Mouse (Mus musculus): ENCODE data around the gene Mocs3. TPM values are rescaled to one million over a fixed set of nuclear protein-coding genes. Genes with fewer than 3 reads are reported as not detected.

Mocs3 gene
- polyA plus RNA-seq, 1 experiment from 2014 or later, result 7.1 TPM

DNA sequence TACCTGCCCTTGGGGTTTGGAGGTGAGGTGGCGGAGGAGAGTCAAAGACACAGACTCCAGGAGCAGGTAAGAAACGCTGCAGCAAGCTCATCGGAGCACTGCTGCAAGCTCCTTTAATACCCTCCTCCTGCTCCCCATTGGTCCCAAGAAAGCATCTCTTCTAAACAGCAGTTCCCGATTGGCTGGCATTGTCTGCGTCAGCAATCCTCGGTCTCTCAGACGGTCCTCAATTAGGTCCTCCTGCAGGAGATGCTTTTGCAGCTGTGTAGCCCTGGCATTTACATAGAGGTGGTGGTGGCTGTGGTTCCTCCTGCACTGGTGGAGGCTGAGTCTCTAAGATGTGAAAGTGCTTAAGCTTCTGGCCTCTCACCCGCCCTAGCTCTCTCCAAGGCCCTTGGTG, 15.1 kb downstream of the Mocs3 start:
- H3K9me3 ChIP-seq, result no peaks in the 10 kb centered on the region
- no peak overlapping the region for H3K27ac ChIP-seq
- ATAC-seq (ENCODE audit: insufficient read depth, low FRiP score, low read depth), result no peak
- H3K27me3 ChIP-seq (replicated peaks), result no peaks in the 10 kb centered on the region
- H3K4me3 ChIP-seq (replicated peaks), result no peak overlapping the region
- no peaks in the 10 kb centered on the region for H3K4me1 ChIP-seq
- H3K9ac ChIP-seq, result no peak overlapping the region
- H3K4me2 ChIP-seq, result no peak overlapping the region
- 36% methylated on average over 8 of the region's 8 CpGs for WGBS
- H3K36me3 ChIP-seq, result no peaks in the 10 kb centered on the region

DNA sequence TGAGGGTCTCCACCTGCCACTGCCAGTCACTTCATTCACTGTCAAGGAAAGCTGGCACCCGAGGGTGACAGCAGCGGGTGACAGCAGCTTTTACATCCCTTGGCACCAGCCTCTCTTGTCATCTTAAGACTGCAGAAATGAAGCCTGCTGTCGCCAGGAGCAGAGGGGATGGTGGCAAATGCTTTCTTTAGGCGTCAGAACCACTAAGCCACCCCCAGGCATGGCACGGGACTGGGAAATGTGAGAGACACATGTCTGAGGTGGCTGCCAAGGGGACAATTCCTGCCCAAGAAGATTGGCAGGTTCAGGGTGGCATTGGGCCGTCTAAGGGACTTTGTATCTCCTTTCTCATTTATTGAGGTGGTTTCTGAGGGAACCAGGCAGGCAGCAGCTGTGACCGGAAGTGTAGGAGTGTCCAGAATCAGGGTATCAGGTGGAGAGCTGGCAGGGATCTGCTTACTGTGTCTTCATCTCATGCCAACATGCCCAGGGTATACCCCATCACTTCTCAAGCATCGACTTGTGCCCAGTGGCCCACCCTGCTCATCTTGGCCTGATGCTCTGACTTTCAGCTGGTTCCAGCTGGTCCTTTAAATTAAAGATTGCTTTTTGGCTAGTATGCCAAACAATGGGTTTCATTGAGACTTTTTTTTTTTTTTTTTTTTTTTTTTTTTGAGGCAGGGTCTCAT, 17.9 kb downstream of the Mocs3 start:
- no peaks in the 10 kb centered on the region for H3K9me3 ChIP-seq
- H3K4me1 ChIP-seq, result no peaks in the 10 kb centered on the region
- no peak overlapping the region for H3K9ac ChIP-seq
- ATAC-seq (ENCODE audit: insufficient read depth, low FRiP score, low read depth), result no peak
- no peak overlapping the region for H3K4me2 ChIP-seq
- H3K27me3 ChIP-seq (replicated peaks), result no peaks in the 10 kb centered on the region
- H3K36me3 ChIP-seq, result no peaks in the 10 kb centered on the region
- 79% methylated on average over 8 of the region's 8 CpGs for WGBS
- H3K27ac ChIP-seq, result no peak overlapping the region
- no peak overlapping the region for H3K4me3 ChIP-seq (replicated peaks)

DNA sequence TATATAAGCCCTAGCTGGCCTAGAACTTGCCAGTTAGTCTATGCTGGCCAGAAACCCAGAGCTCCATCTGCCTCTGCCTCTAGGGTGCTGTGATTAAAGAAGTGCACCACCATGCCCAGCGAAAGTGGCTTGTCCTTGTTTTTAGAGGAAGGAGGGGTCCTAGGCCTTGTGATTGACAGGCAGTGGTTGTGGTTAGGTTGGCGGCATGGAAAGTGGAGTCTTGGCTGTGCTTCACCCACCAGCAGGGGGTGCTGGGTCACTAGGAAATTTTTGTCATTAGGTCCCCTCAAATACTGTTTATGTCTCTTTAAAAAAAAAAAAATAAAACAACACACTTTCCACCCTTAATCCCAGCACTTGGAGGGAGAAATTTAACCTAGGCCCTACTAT, 18.4 kb downstream of the Mocs3 start:
- Histone ChIP-seq H3K4me1 (no peaks in the 10 kb centered on the region), H3K9ac (no peak overlapping the region), H3K4me2 (no peak overlapping the region), H3K9me3 (no peaks in the 10 kb centered on the region), H3K36me3 (no peaks in the 10 kb centered on the region), H3K27ac (no peak overlapping the region), H3K27me3 (replicated peaks) (no peaks in the 10 kb centered on the region), H3K4me3 (replicated peaks) (no peak overlapping the region)
- no peak for ATAC-seq (ENCODE audit: insufficient read depth, low FRiP score, low read depth)
- 25% methylated on average over 2 of the region's 2 CpGs for WGBS

DNA sequence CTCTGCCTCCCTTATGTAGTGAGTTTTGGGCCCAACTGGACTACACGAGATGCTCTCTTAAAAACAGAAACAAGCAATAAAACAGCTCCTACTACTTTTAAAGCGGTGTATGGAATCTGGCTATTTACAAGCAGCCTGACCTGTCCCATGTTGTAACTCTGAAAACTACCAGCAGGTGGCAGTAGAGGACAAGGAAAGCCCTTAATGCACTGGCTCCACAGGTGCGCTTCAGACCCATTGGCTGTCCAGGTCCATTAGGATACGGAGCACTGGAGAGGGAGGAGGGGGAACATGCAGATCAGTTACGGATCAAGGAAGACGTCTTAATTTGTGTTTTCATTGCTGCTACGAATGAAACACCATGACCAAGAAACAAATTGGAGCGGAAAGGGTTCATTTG, 19.8 kb downstream of the Mocs3 start:
- ATAC-seq (ENCODE audit: insufficient read depth, low FRiP score, low read depth), result no peak
- Histone ChIP-seq H3K36me3 (no peaks in the 10 kb centered on the region), H3K4me2 (no peak overlapping the region), H3K4me3 (replicated peaks) (no peak overlapping the region), H3K9ac (no peak overlapping the region), H3K9me3 (no peaks in the 10 kb centered on the region), H3K27ac (no peak overlapping the region), H3K27me3 (replicated peaks) (no peaks in the 10 kb centered on the region), H3K4me1 (no peaks in the 10 kb centered on the region)
- 17% methylated on average over 8 of the region's 8 CpGs for WGBS

DNA sequence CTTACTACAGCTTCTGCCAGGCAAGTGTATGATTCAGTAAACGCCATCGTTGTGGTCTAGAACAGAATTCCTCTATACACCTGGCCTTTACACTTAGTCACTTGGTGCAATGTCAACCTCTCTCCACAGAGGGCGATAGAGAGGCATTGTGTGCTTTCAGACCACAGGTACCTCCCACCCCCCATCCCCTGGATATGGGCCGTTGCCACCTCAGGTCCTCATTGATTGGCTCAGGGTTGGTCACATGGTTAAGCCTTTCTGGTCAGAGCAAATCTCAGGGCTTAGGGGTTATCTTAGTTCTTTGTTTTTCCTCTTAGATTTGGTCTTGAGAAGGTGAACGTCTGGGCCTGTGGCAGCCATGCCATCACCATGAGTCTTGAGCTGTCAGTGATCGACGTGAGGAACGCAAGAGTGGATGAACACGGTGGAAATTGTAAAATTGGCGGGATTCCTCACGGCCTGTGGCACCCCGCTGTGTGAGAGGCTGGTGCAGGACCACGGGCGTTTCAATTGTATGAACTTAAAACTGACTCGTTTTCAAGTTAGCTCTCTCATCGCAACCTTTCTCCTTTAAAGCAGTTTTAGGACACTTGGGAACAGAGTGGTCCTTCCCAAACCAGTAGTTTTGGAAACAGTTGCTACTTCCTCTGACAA, 22.3 kb downstream of the Mocs3 start:
- Histone ChIP-seq H3K4me1 (no peaks in the 10 kb centered on the region), H3K36me3 (no peaks in the 10 kb centered on the region), H3K27me3 (replicated peaks) (no peaks in the 10 kb centered on the region), H3K4me3 (replicated peaks) (no peak overlapping the region), H3K9ac (no peak overlapping the region), H3K9me3 (no peaks in the 10 kb centered on the region), H3K27ac (no peak overlapping the region), H3K4me2 (no peak overlapping the region)
- 14% methylated on average over 16 of the region's 16 CpGs for WGBS
- no peak for ATAC-seq (ENCODE audit: insufficient read depth, low FRiP score, low read depth)

DNA sequence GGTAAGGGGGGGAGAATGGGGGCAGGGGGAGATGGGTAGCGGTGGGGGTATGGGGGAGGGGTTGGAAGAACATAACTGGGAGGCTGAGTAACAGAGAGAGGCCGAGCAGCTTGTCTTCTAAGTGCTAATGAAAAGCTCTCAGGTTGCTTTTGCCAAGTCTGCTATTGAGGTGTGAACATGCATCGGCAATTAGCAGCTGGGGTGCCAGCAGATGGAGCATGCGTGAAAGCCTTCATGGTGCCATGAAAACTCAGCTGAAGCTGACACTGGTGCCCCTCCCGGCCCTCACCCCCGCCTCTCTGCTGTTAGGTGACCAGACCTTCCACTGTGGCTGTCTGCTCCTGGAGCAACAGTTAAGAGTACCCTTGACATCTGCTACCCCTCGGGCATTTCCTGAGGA, 23.4 kb downstream of the Mocs3 start:
- Histone ChIP-seq H3K27me3 (replicated peaks) (no peaks in the 10 kb centered on the region), H3K36me3 (no peaks in the 10 kb centered on the region), H3K4me1 (no peaks in the 10 kb centered on the region), H3K4me3 (replicated peaks) (no peak overlapping the region), H3K9ac (no peak overlapping the region), H3K27ac (no peak overlapping the region), H3K9me3 (no peaks in the 10 kb centered on the region), H3K4me2 (no peak overlapping the region)
- ATAC-seq (ENCODE audit: insufficient read depth, low FRiP score, low read depth), result no peak
- WGBS, result 32% methylated on average over 7 of the region's 7 CpGs

DNA sequence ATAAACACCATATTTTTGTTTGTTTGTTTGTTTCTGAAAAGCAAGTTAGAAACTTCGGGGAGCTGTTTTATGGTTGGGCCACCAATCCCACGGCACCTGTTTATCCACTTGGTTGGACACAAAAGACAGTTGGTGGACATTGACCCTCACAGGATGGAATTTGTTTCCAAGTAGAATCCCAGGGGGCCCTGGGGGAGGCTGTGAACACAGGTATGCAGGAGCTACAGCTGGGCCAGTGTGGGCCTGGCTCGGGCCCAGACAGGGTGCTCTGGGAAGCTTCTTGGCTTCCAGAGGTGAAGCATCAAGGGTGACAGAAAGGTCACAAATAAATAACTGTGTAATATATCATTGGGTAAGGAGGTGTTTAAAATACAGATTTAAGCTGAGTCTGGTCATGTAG, 26.1 kb downstream of the Mocs3 start:
- ATAC-seq (ENCODE audit: insufficient read depth, low FRiP score, low read depth), result no peak
- H3K27ac ChIP-seq, result no peak overlapping the region
- H3K4me3 ChIP-seq (replicated peaks), result no peak overlapping the region
- H3K36me3 ChIP-seq, result no peaks in the 10 kb centered on the region
- H3K9ac ChIP-seq, result no peak overlapping the region
- H3K27me3 ChIP-seq (replicated peaks), result no peaks in the 10 kb centered on the region
- no peak overlapping the region for H3K4me2 ChIP-seq
- no peaks in the 10 kb centered on the region for H3K9me3 ChIP-seq
- no peaks in the 10 kb centered on the region for H3K4me1 ChIP-seq
- 48% methylated on average over 3 of the region's 3 CpGs for WGBS

DNA sequence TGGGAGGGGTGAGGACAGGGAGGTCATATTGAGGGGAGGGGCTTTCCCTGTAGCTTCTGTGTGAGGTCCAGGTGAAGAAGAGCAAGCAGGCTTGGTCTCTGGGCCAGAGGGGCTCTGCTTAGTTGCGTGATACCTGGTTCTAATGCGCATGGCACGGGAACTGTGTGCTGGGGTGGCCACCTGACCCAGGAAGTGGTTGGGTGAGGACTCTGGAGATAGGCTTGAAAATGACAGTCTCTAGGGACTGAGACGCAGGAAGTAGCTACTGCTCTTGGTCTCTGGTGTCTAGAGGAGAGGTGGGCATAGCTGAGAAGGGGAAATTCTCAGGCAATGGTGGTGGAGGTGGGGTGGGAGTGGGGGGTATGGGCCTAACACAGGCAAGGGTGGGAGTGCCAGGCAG, 26.8 kb downstream of the Mocs3 start:
- WGBS, result 76% methylated on average over 4 of the region's 4 CpGs
- no peak for ATAC-seq (ENCODE audit: insufficient read depth, low FRiP score, low read depth)
- H3K9me3 ChIP-seq, result no peaks in the 10 kb centered on the region

DNA sequence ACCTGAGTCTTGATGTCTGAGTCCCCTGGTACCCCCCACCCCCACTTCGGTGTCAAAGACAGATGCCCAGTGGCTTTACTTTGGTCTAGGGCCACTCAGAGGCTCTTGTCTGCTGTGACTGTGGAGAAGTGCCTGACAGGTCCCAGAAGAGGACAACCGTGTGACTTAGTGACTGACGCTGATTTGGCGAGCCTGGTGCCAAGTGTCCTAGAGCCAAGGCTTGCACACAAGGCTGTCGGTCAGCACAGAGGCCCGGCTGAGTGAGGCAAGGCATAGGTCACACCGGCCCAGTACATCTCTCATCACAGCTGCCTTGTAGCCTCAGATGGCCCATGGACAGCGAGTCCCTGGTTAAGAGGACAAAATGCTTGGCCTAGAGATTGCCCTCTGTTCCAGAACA, 28.6 kb downstream of the Mocs3 start:
- WGBS, result 86% methylated on average over 8 of the region's 8 CpGs
- Histone ChIP-seq H3K36me3 (no peaks in the 10 kb centered on the region), H3K4me1 (no peaks in the 10 kb centered on the region), H3K4me3 (replicated peaks) (no peak overlapping the region), H3K27me3 (replicated peaks) (0 out of 2 replicates have a peak, but pooled peaks cover 9% of the 10 kb centered on the region), H3K9me3 (no peaks in the 10 kb centered on the region), H3K4me2 (no peak overlapping the region), H3K9ac (no peak overlapping the region), H3K27ac (no peak overlapping the region)
- ATAC-seq (ENCODE audit: insufficient read depth, low FRiP score, low read depth), result no peak

More for the DNA sequence above, 26.8 kb downstream of the Mocs3 start:
- Histone ChIP-seq H3K4me1 (no peaks in the 10 kb centered on the region), H3K36me3 (no peaks in the 10 kb centered on the region), H3K4me3 (replicated peaks) (no peak overlapping the region), H3K9ac (no peak overlapping the region), H3K27ac (no peak overlapping the region), H3K4me2 (no peak overlapping the region), H3K27me3 (replicated peaks) (0 out of 2 replicates have a peak, but pooled peaks cover under 1% of the 10 kb centered on the region)

DNA sequence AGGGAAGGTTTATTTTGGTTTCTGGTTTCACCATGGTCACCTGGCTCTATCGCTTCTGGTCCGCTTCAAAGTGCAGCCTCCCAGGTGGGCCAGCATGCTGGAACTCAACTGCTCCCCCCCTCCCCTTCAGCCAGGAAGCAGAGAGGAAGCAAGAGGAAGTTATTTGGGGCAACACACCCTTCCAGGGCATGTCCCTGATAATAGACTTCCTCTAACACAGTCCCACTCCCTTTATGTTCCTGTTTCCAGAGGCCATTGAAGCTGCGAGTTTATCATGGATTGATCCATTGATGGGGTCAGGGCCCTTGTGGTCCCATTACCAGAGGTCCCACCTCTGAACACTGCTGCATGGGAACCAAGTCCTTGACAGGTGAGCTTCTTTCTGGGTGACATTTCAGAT, 29.7 kb downstream of the Mocs3 start:
- H3K9ac ChIP-seq, result no peak overlapping the region
- no peak overlapping the region for H3K4me2 ChIP-seq
- no peak overlapping the region for H3K4me3 ChIP-seq (replicated peaks)
- H3K36me3 ChIP-seq, result no peaks in the 10 kb centered on the region
- H3K27ac ChIP-seq, result no peak overlapping the region
- no peaks in the 10 kb centered on the region for H3K4me1 ChIP-seq
- WGBS, result 70% methylated on average over 3 of the region's 3 CpGs
- no peaks in the 10 kb centered on the region for H3K9me3 ChIP-seq
- H3K27me3 ChIP-seq (replicated peaks), result 0 out of 2 replicates have a peak, but pooled peaks cover 9% of the 10 kb centered on the region
- no peak for ATAC-seq (ENCODE audit: insufficient read depth, low FRiP score, low read depth)

DNA sequence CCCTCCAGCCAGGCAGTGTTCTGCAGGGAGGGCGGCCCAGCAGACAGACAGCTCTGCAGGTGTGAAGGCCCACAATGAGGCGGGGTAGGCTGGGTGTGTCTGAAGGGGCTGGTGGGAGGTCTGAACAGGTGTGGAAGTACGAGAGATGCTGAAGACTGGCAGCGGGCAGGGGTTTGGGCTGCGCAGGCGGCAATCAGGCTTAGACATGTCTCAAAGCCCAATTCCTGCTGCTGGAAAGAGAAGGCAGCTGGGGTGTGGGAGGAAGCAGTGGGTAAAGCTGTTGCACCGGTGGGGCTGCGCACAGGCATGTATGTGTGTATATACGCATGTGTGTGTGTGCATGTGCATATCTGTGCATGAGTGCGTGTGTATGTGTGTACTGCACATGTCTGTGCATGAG, 30.5 kb downstream of the Mocs3 start:
- no peak overlapping the region for H3K27ac ChIP-seq

DNA sequence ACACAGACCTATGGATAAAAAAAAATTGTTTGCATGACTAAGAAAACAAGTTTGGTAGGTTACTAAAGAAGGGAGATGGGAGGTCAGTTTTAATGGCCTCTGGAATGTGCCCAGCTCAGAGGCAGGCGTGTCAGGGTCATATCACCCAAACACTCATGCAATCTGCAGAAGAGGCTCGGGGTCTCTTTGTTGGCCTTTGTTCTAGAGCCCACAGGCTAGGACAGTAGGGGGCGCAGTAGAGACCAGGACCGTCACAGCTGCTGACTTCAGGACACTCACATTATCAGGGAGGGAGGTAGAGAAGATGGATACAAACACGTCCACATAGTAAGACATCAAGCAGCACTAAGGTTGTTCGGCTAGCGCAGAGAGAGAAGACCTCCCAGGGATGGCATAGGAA, 37.6 kb downstream of the Mocs3 start:
- 0 out of 2 replicates have a peak, but pooled peaks cover 1% of the 10 kb centered on the region for H3K27me3 ChIP-seq (replicated peaks)
- no peak overlapping the region for H3K27ac ChIP-seq
- peak overlapping the region; percentile 33 for H3K4me2 ChIP-seq
- H3K9ac ChIP-seq, result no peak overlapping the region
- H3K4me3 ChIP-seq (replicated peaks), result 0 out of 2 replicates have a peak overlapping the region, but pooled peaks have one; percentile 3
- no peaks in the 10 kb centered on the region for H3K9me3 ChIP-seq
- WGBS, result 35% methylated on average over 7 of the region's 7 CpGs
- ATAC-seq (ENCODE audit: insufficient read depth, low FRiP score, low read depth), result no peak
- no peaks in the 10 kb centered on the region for H3K4me1 ChIP-seq
- no peaks in the 10 kb centered on the region for H3K36me3 ChIP-seq

More for the DNA sequence above, 30.5 kb downstream of the Mocs3 start:
- no peak overlapping the region for H3K9ac ChIP-seq
- H3K36me3 ChIP-seq, result no peaks in the 10 kb centered on the region
- H3K4me1 ChIP-seq, result no peaks in the 10 kb centered on the region
- ATAC-seq (ENCODE audit: insufficient read depth, low FRiP score, low read depth), result no peak
- WGBS, result 77% methylated on average over 10 of the region's 10 CpGs
- no peak overlapping the region for H3K4me2 ChIP-seq
- no peaks in the 10 kb centered on the region for H3K9me3 ChIP-seq
- 0 out of 2 replicates have a peak, but pooled peaks cover 9% of the 10 kb centered on the region for H3K27me3 ChIP-seq (replicated peaks)
- no peak overlapping the region for H3K4me3 ChIP-seq (replicated peaks)

All from stomach, embryonic 15.5 days (tissue).